Mouse (Mus musculus) erythroblast, adult 5-6 weeks (primary cell): ENCODE measurements around the gene Atxn7l3. TPM values are rescaled to one million over a fixed set of nuclear protein-coding genes. Genes with fewer than 3 reads are reported as not detected.

Source experiments
- ATAC-seq: replicated peaks from 2 replicates; pipeline ENCODE4 v1.8.0; 2016; ENCODE audit warnings: moderate number of reproducible peaks, mild to moderate bottlenecking, moderate TSS enrichment, inconsistent platforms; ENCODE audit not compliant: poor library complexity, low FRiP score, severe bottlenecking
- total RNA-seq, 2 experiments: library from RNA; stranded (forward) in 1 of 2; stranded (reverse) in 1 of 2; fragments of 150-400 nt in 1 of 2; fragments of 200-764, 138-1000 nt in 1 of 2; gene quantifications; 2 replicates each; pipeline versions ENCODE4 v1.2.3 to v1.2.4; 2015 to 2017; ENCODE audit warnings: low replicate concordance in 2 of 2

The Atxn7l3 gene
- total RNA-seq, 2 experiments from 2014 or later = 5.7 to 6.3 TPM

- ATAC-seq = no peak
Observed at GRCm38 (mm10) chr11:102276411-102276915, 20.0 kb downstream of the Atxn7l3 start.

GRCm38 (mm10) chr11:102268520-102269244 lies 27.7 kb downstream of the Atxn7l3 start, which contains the start of gene Asb16:
Gene Asb16 (plus strand): TSS chr11:102268743.
- ATAC-seq = no peak

- peak; percentile 66 for ATAC-seq
Observed at GRCm38 (mm10) chr11:102267480-102267879, 29.0 kb downstream of the Atxn7l3 start.

- no peak for ATAC-seq
Observed at GRCm38 (mm10) chr11:102266631-102267355, 29.6 kb downstream of the Atxn7l3 start.

- no peak for ATAC-seq
Observed at GRCm38 (mm10) chr11:102265816-102266215, 30.6 kb downstream of the Atxn7l3 start.

GRCm38 (mm10) chr11:102263211-102263610 lies 33.2 kb downstream of the Atxn7l3 start:
- no peak for ATAC-seq

- no peak for ATAC-seq
Observed at GRCm38 (mm10) chr11:102258521-102258920, 37.9 kb downstream of the Atxn7l3 start.

- ATAC-seq = no peak
Observed at GRCm38 (mm10) chr11:102258095-102258494, 38.3 kb downstream of the Atxn7l3 start.

GRCm38 (mm10) chr11:102257514-102257913 lies 38.9 kb downstream of the Atxn7l3 start:
- 0 out of 2 replicates have a peak, but pooled peaks have one; percentile 27 for ATAC-seq

- peak; percentile 46 for ATAC-seq
Observed at GRCm38 (mm10) chr11:102249351-102250090, 46.9 kb downstream of the Atxn7l3 start.

- ATAC-seq = peak; percentile 88
Observed at GRCm38 (mm10) chr11:102248630-102249230, 47.7 kb downstream of the Atxn7l3 start, which contains the start of gene BC030867. Gene BC030867 (plus strand): TSS chr11:102248882.

- no peak for ATAC-seq
Observed at GRCm38 (mm10) chr11:102246871-102247270, 49.6 kb downstream of the Atxn7l3 start.

- no peak for ATAC-seq
Observed at GRCm38 (mm10) chr11:102246273-102246635, 50.2 kb downstream of the Atxn7l3 start.

- no peak for ATAC-seq
Observed at GRCm38 (mm10) chr11:102245581-102246272, 50.7 kb downstream of the Atxn7l3 start.

- no peak for ATAC-seq
Observed at GRCm38 (mm10) chr11:102244926-102245449, 51.4 kb downstream of the Atxn7l3 start.

GRCm38 (mm10) chr11:102241874-102242273 lies 54.6 kb downstream of the Atxn7l3 start:
- no peak; the same call in 1 of the 2 replicates for ATAC-seq

GRCm38 (mm10) chr11:102241246-102241645 lies 55.2 kb downstream of the Atxn7l3 start:
- ATAC-seq = no peak

GRCm38 (mm10) chr11:102240636-102241035 lies 55.8 kb downstream of the Atxn7l3 start:
- no peak for ATAC-seq
